Mouse (Mus musculus): ENCODE data around the gene Ubr4. TPM values are rescaled to one million over a fixed set of nuclear protein-coding genes. Genes with fewer than 3 reads are reported as not detected.

The Ubr4 gene
- polyA plus RNA-seq, 1 experiment from 2014 or later: 68.6 TPM

- peak; percentile 83 for ATAC-seq (ENCODE audit: insufficient number of reproducible peaks, insufficient read depth, low FRiP score, low TSS enrichment, low read depth)
- H3K27ac ChIP-seq: no peak overlapping the region
- no peaks in the 10 kb centered on the region for H3K36me3 ChIP-seq
- peaks cover 7% of the 10 kb centered on the region; the same call in 1 of the 2 replicates for H3K27me3 ChIP-seq
- H3K9me3 ChIP-seq: no peaks in the 10 kb centered on the region
- peak overlapping the region; percentile 49 for H3K4me2 ChIP-seq
- no peak overlapping the region for H3K9ac ChIP-seq (replicated peaks)
- no peaks in the 10 kb centered on the region for H3K4me1 ChIP-seq (replicated peaks)
- peak overlapping the region; percentile 22 for H3K4me3 ChIP-seq (replicated peaks)
- 11% methylated on average over 10 of the region's 10 CpGs for WGBS
These were observed 21.8 kb upstream of the Ubr4 start for GRCm38 (mm10) chr4:139330605-139331004.

- WGBS: 81% methylated on average over 5 of the region's 9 CpGs
- H3K27ac ChIP-seq: no peak overlapping the region
- no peak overlapping the region for H3K9ac ChIP-seq (replicated peaks)
- ATAC-seq (ENCODE audit: insufficient number of reproducible peaks, insufficient read depth, low FRiP score, low TSS enrichment, low read depth): no peak
- no peaks in the 10 kb centered on the region for H3K36me3 ChIP-seq
- H3K4me2 ChIP-seq: no peak overlapping the region
- H3K27me3 ChIP-seq: peaks cover 29% of the 10 kb centered on the region
- no peaks in the 10 kb centered on the region for H3K4me1 ChIP-seq (replicated peaks)
- no peaks in the 10 kb centered on the region for H3K9me3 ChIP-seq
- no peak overlapping the region for H3K4me3 ChIP-seq (replicated peaks)
These were observed 17.6 kb upstream of the Ubr4 start for GRCm38 (mm10) chr4:139334631-139335295.

- no peak overlapping the region for H3K4me2 ChIP-seq
- H3K27ac ChIP-seq: no peak overlapping the region
- ATAC-seq (ENCODE audit: insufficient number of reproducible peaks, insufficient read depth, low FRiP score, low TSS enrichment, low read depth): no peak
- H3K27me3 ChIP-seq: peaks cover 29% of the 10 kb centered on the region
- H3K9me3 ChIP-seq: no peaks in the 10 kb centered on the region
- no peak overlapping the region for H3K9ac ChIP-seq (replicated peaks)
- H3K36me3 ChIP-seq: no peaks in the 10 kb centered on the region
- WGBS: 62% methylated on average over 7 of the region's 7 CpGs
- no peaks in the 10 kb centered on the region for H3K4me1 ChIP-seq (replicated peaks)
- no peak overlapping the region for H3K4me3 ChIP-seq (replicated peaks)
These were observed 16.9 kb upstream of the Ubr4 start for GRCm38 (mm10) chr4:139335507-139335906.

- Histone ChIP-seq H3K9ac (replicated peaks) (0 out of 2 replicates have a peak overlapping the region, but pooled peaks have one; percentile 37), H3K9me3 (no peaks in the 10 kb centered on the region), H3K36me3 (no peaks in the 10 kb centered on the region), H3K4me1 (replicated peaks) (no peaks in the 10 kb centered on the region), H3K4me2 (peak overlapping the region; percentile 47), H3K4me3 (replicated peaks) (peak overlapping the region; percentile 22), H3K27me3 (peaks cover 29% of the 10 kb centered on the region), H3K27ac (no peak overlapping the region)
- ATAC-seq (ENCODE audit: insufficient number of reproducible peaks, insufficient read depth, low FRiP score, low TSS enrichment, low read depth): no peak
- 22% methylated on average over 24 of the region's 24 CpGs for WGBS
These were observed 15.5 kb upstream of the Ubr4 start for GRCm38 (mm10) chr4:139336822-139337483.

- 53% methylated on average over 33 of the region's 33 CpGs for WGBS
- no peak overlapping the region for H3K4me3 ChIP-seq (replicated peaks)
- no peaks in the 10 kb centered on the region for H3K9me3 ChIP-seq
- H3K9ac ChIP-seq (replicated peaks): no peak overlapping the region
- no peak overlapping the region for H3K4me2 ChIP-seq
- ATAC-seq (ENCODE audit: insufficient number of reproducible peaks, insufficient read depth, low FRiP score, low TSS enrichment, low read depth): no peak
- no peaks in the 10 kb centered on the region for H3K36me3 ChIP-seq
- H3K4me1 ChIP-seq (replicated peaks): no peaks in the 10 kb centered on the region
- H3K27ac ChIP-seq: no peak overlapping the region
- peaks cover 27% of the 10 kb centered on the region for H3K27me3 ChIP-seq
These were observed 14.3 kb upstream of the Ubr4 start for GRCm38 (mm10) chr4:139338145-139338544.

GRCm38 (mm10) chr4:139340835-139341234, 11.6 kb upstream of the Ubr4 start:
- Histone ChIP-seq H3K27ac (no peak overlapping the region), H3K9me3 (no peaks in the 10 kb centered on the region), H3K4me2 (no peak overlapping the region), H3K9ac (replicated peaks) (no peak overlapping the region), H3K36me3 (peaks cover 10% of the 10 kb centered on the region), H3K4me1 (replicated peaks) (no peaks in the 10 kb centered on the region), H3K4me3 (replicated peaks) (no peak overlapping the region), H3K27me3 (peaks cover 20% of the 10 kb centered on the region)
- whole genome bisulfite sequencing: 87% methylated on average over 4 of the region's 4 CpGs
- no peak for ATAC-seq (ENCODE audit: insufficient number of reproducible peaks, insufficient read depth, low FRiP score, low TSS enrichment, low read depth)

- H3K27me3 ChIP-seq: peaks cover 17% of the 10 kb centered on the region
- no peak overlapping the region for H3K4me2 ChIP-seq
- H3K36me3 ChIP-seq: peaks cover 18% of the 10 kb centered on the region
- no peaks in the 10 kb centered on the region for H3K4me1 ChIP-seq (replicated peaks)
- WGBS: 85% methylated on average over 7 of the region's 7 CpGs
- no peak overlapping the region for H3K9ac ChIP-seq (replicated peaks)
- H3K4me3 ChIP-seq (replicated peaks): no peak overlapping the region
- no peaks in the 10 kb centered on the region for H3K9me3 ChIP-seq
- no peak overlapping the region for H3K27ac ChIP-seq
- ATAC-seq (ENCODE audit: insufficient number of reproducible peaks, insufficient read depth, low FRiP score, low TSS enrichment, low read depth): no peak
These were observed 10.7 kb upstream of the Ubr4 start for GRCm38 (mm10) chr4:139341556-139342233.

- no peaks in the 10 kb centered on the region for H3K27me3 ChIP-seq
- H3K4me1 ChIP-seq (replicated peaks): no peaks in the 10 kb centered on the region
- no peak for ATAC-seq (ENCODE audit: insufficient number of reproducible peaks, insufficient read depth, low FRiP score, low TSS enrichment, low read depth)
- 80% methylated on average over 5 of the region's 5 CpGs for WGBS
- H3K36me3 ChIP-seq: peaks cover 38% of the 10 kb centered on the region
- H3K27ac ChIP-seq: no peak overlapping the region
- no peak overlapping the region for H3K4me3 ChIP-seq (replicated peaks)
- no peak overlapping the region for H3K4me2 ChIP-seq
- H3K9ac ChIP-seq (replicated peaks): no peak overlapping the region
- no peaks in the 10 kb centered on the region for H3K9me3 ChIP-seq
These were observed 8.7 kb upstream of the Ubr4 start for GRCm38 (mm10) chr4:139343718-139344117.

GRCm38 (mm10) chr4:139345416-139346019, 6.9 kb upstream of the Ubr4 start:
- peaks cover 2% of the 10 kb centered on the region; the same call in 1 of the 2 replicates for H3K4me1 ChIP-seq (replicated peaks)
- no peak overlapping the region for H3K4me2 ChIP-seq
- no peak overlapping the region for H3K9ac ChIP-seq (replicated peaks)
- peaks cover 55% of the 10 kb centered on the region for H3K36me3 ChIP-seq
- ATAC-seq (ENCODE audit: insufficient number of reproducible peaks, insufficient read depth, low FRiP score, low TSS enrichment, low read depth): no peak
- H3K9me3 ChIP-seq: no peaks in the 10 kb centered on the region
- H3K27ac ChIP-seq: no peak overlapping the region
- WGBS: 79% methylated on average over 23 of the region's 23 CpGs
- no peaks in the 10 kb centered on the region for H3K27me3 ChIP-seq
- H3K4me3 ChIP-seq (replicated peaks): no peak overlapping the region

- Histone ChIP-seq H3K4me3 (replicated peaks) (peak overlapping the region; percentile 80), H3K9ac (replicated peaks) (peak overlapping the region; percentile 88), H3K4me1 (replicated peaks) (peaks cover 22% of the 10 kb centered on the region), H3K27me3 (no peaks in the 10 kb centered on the region), H3K9me3 (no peaks in the 10 kb centered on the region), H3K36me3 (peaks cover 62% of the 10 kb centered on the region), H3K4me2 (peak overlapping the region; percentile 99), H3K27ac (peak overlapping the region; percentile 95; the same call in 1 of the 2 replicates)
- ATAC-seq (ENCODE audit: insufficient number of reproducible peaks, insufficient read depth, low FRiP score, low TSS enrichment, low read depth): peak; percentile 9; the same call in 1 of the 2 replicates
- under 1% methylated on average over 7 of the region's 7 CpGs for WGBS
These were observed 423 bp downstream of the Ubr4 start for GRCm38 (mm10) chr4:139352832-139353231.

GRCm38 (mm10) chr4:139357211-139357610, 4.8 kb downstream of the Ubr4 start:
- peaks cover 80% of the 10 kb centered on the region for H3K36me3 ChIP-seq
- peaks cover 9% of the 10 kb centered on the region; the same call in 1 of the 2 replicates for H3K4me1 ChIP-seq (replicated peaks)
- WGBS: 95% methylated on average over 3 of the region's 3 CpGs
- no peak overlapping the region for H3K9ac ChIP-seq (replicated peaks)
- H3K9me3 ChIP-seq: no peaks in the 10 kb centered on the region
- ATAC-seq (ENCODE audit: insufficient number of reproducible peaks, insufficient read depth, low FRiP score, low TSS enrichment, low read depth): no peak
- H3K4me2 ChIP-seq: no peak overlapping the region
- no peak overlapping the region for H3K27ac ChIP-seq
- H3K4me3 ChIP-seq (replicated peaks): no peak overlapping the region
- H3K27me3 ChIP-seq: no peaks in the 10 kb centered on the region
